Comparison of ENCODE assay signal across 9 mouse cellular contexts in the genomic region with DNA sequence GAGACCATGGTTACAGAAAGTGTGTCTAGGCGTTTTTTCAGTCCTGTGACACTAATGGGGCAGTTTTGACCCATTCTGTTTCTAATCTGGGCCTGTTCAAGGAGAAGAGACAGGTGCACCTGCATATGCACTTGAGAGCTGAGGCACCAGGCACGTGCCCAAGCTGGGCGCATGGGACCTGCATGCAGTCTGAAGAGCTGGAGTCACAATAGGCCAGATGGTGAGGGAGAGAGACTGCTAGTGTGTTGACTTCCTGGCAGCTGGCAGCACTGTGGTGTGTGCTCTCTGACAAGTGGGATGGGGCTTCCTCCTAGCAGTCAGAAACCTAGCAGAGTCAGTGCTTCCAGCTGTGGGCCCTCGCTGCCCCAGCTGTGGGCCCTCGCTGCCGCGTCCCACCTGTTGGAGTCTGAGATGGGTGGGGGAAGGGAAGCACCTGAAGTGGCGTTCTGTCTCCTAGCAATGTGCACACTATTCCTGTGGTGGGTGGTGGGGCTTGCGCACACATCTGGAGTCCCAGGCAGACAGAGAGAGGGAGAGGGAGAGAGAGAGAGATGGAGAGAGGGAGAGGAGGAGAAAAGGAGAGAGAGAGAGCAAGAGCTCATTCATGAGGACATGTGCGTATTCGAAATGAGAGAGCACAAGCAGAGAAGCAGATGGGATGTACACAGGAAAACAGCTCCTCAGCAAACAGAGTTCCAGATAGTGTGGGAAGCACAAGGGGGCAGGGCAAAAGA. TPM values are rescaled to one million over a fixed set of nuclear protein-coding genes. Genes with fewer than 3 reads are reported as not detected.
DNase-seq lines count a peak whose midpoint lies in the region; ATAC-seq and TF ChIP-seq lines count a peak whose summit lies in the region.
"Had no signal": no experiment of that assay in that cellular context is flagged by ENCODE, and none has a peak within 500 bp of the region (broad histone marks: within the 10 kb centered on the region; RNA-seq: fewer than 3 reads in every experiment).

No protein-coding gene starts in this region.

- 41% methylated on average over 11 of the region's 11 CpGs for WGBS in hindbrain, embryonic 15.5 days
- 44% methylated on average over 11 of the region's 11 CpGs for WGBS in hindbrain, embryonic 10.5 days

- H3K4me3 ChIP-seq in hindbrain, embryonic 15.5 days: no peak overlapping the region
- H3K4me3 ChIP-seq in hindbrain, embryonic 10.5 days: no peak overlapping the region

- H3K9ac ChIP-seq in hindbrain, embryonic 15.5 days: no peak overlapping the region

- H3K4me1 ChIP-seq in hindbrain, embryonic 15.5 days (replicated peaks): peaks cover 3% of the 10 kb centered on the region; the same call in 1 of the 2 replicates
- peaks cover 9% of the 10 kb centered on the region for H3K4me1 ChIP-seq in hindbrain, embryonic 10.5 days (replicated peaks)

- no peak for DNase-seq in hindbrain, embryonic 10.5 days (ENCODE audit: low spot score)
- peak; percentile 67 for DNase-seq in brain, embryonic 14.5 days (ENCODE audit: low read depth)
- peak; percentile 26 to 27 for DNase-seq in layer of hippocampus, postnatal 10 days (ENCODE audit: low spot score in 2 of 2)
- peak; percentile 44 to 62 for DNase-seq in thymus, adult 18-20 months
- no peak for DNase-seq in adrenal gland, adult (ENCODE audit: inconsistent age in 2 of 2, low spot score in 1 of 2)
- no peak for DNase-seq in cerebellum, adult 11 months
- DNase-seq: gastrocnemius, postnatal 14 days; retina, postnatal 1 day had no signal

- H3K4me2 ChIP-seq in hindbrain, embryonic 15.5 days: no peak overlapping the region

- ATAC-seq in hindbrain, embryonic 15.5 days (ENCODE audit: low FRiP score, low read depth): peak; percentile 79

- H3K27ac ChIP-seq in hindbrain, embryonic 15.5 days (replicated peaks): no peak overlapping the region
- H3K27ac ChIP-seq in hindbrain, embryonic 10.5 days: no peak overlapping the region; the same call in 1 of the 2 replicates

- TF ChIP-seq CTCF in brain, embryonic 14.5 days (IDR thresholded peaks at IDR 0.05; ENCODE audit: borderline replicate concordance, extremely low read depth, insufficient read depth, insufficient read length): no peak

- TF ChIP-seq POLR2A in brain, embryonic 14.5 days (IDR thresholded peaks at IDR 0.05; ENCODE audit: borderline replicate concordance, extremely low read depth, insufficient read depth, insufficient read length, poor library complexity, severe bottlenecking): no peak

- no peaks in the 10 kb centered on the region for H3K27me3 ChIP-seq in hindbrain, embryonic 15.5 days
- H3K27me3 ChIP-seq in hindbrain, embryonic 10.5 days (ENCODE audit: insufficient read depth, poor library complexity, severe bottlenecking): no peaks in the 10 kb centered on the region

- H3K9me3 ChIP-seq in hindbrain, embryonic 15.5 days: no peaks in the 10 kb centered on the region
- H3K9me3 ChIP-seq in hindbrain, embryonic 10.5 days: no peaks in the 10 kb centered on the region

- H3K36me3 ChIP-seq in hindbrain, embryonic 15.5 days: no peaks in the 10 kb centered on the region
- H3K36me3 ChIP-seq in hindbrain, embryonic 10.5 days: no peaks in the 10 kb centered on the region

RNA-seq across cellular contexts. Expression of a gene that starts 7.3 kb away (rescaled TPM):
- polyA plus RNA-seq in hindbrain, embryonic 15.5 days (2015; fragmentation: Nextera tagmentation; extraction: Ambion mirVana): 42.9 and 48.5 TPM in 2 replicates
- polyA plus RNA-seq in hindbrain, embryonic 10.5 days (2016; fragmentation: Nextera tagmentation; extraction: Ambion mirVana): 8.6 and 8.9 TPM in 2 replicates
- 51.2 and 59.9 TPM in 2 replicates for polyA plus RNA-seq in brain, embryonic 14.5 days (2012; rRNA removed)
- total RNA-seq in layer of hippocampus, postnatal 10 days (2021): 100 to 1,000 TPM; 135 to 141 TPM

Comparison
In these comparisons a context has a peak if more than half of its experiments do, and no peak if none do; other contexts are left out.
1. DNase-seq: peak in brain, embryonic 14.5 days (single experiment), layer of hippocampus, postnatal 10 days (2 of 2) and thymus, adult 18-20 months (2 of 2); none in hindbrain, embryonic 10.5 days (single experiment), adrenal gland, adult (0 of 2) and cerebellum, adult 11 months (single experiment).